Mouse (Mus musculus): Measurements from ENCODE around the gene Usp6nl. TPM values are rescaled to one million over a fixed set of nuclear protein-coding genes. Genes with fewer than 3 reads are reported as not detected.

Usp6nl gene
- polyA plus RNA-seq (2017; shearing (Covaris generic)): 10 to 100 TPM in 1 of 2 experiments, 1 to 10 TPM in 1; 7.7 to 10.2 TPM

GRCm38 (mm10) chr2:6322376-6322901, at the start of gene Usp6nl:
Gene Usp6nl (plus strand): TSS chr2:6322667.
- peak; percentile 86 for ATAC-seq

- ATAC-seq: no peak
These were observed 49.0 kb upstream of the Usp6nl start for GRCm38 (mm10) chr2:6273392-6273845.

DNA sequence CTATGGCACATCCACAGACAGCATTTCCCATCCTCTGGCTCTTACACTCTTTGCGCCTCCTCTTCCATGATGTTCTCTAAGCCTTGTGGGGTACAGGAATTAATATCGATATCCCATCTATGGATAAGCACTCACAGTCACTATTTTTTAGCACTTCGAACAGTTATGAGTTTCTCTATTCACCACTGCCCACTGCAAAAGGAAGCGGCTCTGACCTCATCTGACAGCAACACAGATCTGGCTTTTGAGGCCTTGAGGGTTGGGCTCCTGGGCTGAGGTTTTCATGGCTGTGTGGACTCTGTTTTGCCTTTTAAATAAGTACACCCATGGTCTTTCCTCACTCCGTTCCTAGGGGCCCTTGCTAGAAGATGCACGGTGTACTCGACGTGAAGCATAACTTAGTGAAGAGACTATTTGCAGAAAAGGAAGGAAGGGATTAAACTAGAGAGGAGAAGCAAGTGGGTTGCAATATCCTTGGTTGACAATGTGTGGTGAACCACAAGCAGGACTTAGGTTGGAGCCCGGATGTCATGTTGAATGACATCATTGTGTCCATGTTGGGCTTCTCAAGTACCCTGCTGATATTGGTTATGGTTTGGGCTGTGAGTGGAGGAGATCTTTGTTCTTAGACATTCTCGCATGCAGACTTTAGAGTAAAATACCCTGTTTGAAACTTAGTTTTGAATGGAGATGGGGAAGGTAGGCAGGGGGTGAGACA, 43.5 kb upstream of the Usp6nl start:
- peak; percentile 54 for ATAC-seq

DNA sequence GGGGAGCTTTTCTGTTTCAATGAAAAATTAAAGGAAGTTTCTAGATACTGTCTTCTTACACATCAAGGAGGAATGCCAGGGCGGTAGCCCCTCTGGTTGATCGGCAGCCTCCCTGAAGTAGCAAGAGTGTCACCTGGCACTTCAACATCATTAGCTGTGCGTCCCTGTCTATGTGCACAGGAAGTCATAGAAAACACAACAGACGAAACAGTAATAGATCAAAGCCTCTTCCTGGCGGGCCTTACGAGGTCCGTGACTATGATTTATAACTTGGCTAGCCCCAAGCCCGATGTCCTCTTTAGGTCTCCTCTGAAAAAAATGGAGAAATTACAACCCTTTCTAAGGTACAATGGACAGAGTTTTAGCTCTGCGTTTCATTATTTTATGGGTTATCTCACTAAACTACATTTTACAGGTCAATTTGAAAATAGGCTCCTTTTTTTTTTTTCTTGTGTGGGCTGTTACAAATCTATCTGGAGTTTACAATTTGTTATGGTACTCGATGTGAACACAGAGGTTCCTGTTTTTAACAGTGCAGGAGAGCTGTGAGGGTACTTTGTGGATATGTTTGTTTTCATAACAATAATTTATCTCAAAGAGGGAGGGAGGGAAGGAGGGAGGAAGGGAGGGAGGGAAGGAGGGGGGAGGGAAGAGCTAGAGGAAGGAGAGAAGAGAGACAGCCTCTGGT, 42.7 kb upstream of the Usp6nl start:
- ATAC-seq: peak; percentile 78

DNA sequence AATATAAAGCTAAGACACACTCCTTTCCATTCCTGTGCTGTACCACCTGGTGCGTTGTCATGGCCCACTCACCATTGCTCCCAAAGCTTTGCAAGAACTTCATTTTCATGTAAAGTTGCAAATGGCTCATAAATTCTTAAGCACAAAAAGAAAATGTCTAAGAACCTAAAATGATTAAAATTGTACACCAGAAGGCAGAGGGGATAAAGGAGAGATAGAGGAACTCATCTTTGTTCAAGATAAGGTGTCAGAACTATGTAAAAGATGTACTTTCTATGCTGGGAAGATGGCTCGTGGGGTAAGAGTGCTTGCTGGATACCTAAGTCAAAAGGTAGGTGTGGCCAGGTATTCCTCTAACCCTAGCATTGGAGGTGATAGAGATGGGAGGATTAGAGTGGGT, 38.9 kb upstream of the Usp6nl start:
- no peak for ATAC-seq

DNA sequence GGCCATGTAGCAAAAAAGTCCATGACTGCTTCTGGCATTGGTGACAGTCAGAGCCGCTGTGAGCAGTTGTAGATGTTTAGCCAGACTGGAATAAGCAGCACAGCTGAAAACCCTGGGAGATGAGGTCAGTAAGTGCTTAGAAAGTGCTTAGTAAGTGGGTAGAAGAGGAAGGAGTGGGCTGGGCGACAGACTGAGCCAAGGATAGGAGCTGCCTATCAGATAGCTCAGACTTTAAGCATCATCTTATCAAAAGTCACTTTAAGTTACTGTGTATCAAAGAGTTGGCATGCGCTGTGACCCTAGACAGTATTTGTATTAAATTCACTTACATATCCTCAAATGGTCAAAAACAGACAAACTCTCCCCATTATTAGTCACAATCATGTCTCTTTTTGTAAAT, 37.7 kb upstream of the Usp6nl start:
- no peak for ATAC-seq

DNA sequence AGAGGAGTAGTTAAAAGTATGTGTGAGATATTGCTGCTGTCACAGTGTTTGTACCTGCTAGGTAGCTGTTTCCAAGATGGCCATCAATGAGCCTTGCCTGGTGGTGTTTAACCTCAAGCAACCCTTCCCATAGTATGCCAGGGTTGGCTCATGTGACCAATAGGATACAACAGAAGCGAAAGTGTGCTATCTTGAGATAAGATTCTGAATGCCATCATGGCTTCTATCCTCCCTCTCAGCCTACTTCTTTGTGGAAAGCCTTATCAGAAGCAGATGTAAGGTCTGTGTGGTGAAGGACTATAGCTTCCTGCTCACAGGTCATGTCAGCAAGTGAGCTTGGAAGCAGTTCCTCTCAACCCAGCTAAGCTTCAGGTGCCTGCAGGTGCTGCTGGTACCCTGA, 36.7 kb upstream of the Usp6nl start:
- no peak for ATAC-seq

GRCm38 (mm10) chr2:6293825-6294444, 28.5 kb upstream of the Usp6nl start:
- ATAC-seq: no peak

- ATAC-seq: peak; percentile 74
These were observed 27.4 kb upstream of the Usp6nl start for GRCm38 (mm10) chr2:6294993-6295628.

- no peak for ATAC-seq
These were observed 17.7 kb upstream of the Usp6nl start for GRCm38 (mm10) chr2:6304768-6305167.

GRCm38 (mm10) chr2:6306861-6307260, 15.6 kb upstream of the Usp6nl start:
- no peak for ATAC-seq

DNA sequence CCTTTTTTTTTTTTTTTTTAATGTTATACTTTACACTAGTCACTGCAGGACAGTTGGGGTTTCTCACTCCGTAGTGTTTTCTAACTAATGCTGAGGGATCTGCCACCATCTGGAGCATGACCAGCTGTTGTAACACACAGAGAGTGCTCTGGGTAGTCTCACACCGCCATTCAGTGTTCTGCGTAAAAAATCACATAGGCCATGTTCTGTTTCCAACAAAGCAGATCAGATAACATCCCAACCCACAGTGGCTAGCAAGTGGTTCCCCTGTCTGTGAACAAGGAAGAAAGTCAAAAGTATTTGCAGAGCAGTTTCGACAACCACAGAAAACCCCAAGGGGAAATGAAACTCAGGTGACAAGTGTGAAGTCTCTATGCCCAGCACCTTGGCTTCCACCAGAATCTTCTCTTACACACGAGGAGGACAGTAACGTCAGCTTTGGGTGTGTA, 13.1 kb upstream of the Usp6nl start:
- ATAC-seq: peak; percentile 80

DNA sequence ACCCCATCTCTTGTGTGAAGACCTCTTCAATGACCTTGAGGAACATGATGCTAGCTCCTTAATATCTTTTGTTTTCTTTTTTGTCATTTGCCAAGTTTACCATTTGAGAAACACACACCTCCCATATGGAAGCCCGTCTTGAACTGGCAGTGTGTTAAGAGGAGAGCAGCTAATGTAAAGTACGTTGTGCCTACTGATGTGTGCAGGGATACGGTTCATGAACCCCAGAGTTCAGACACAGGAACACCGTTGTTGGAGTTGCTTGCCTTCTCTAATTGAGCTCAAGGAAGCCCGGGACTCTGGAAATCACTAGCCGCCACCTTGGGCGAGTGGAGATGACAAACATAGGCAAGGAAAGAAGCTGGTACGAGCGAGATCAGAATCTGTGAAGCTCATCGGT, 9.7 kb upstream of the Usp6nl start:
- no peak for ATAC-seq

DNA sequence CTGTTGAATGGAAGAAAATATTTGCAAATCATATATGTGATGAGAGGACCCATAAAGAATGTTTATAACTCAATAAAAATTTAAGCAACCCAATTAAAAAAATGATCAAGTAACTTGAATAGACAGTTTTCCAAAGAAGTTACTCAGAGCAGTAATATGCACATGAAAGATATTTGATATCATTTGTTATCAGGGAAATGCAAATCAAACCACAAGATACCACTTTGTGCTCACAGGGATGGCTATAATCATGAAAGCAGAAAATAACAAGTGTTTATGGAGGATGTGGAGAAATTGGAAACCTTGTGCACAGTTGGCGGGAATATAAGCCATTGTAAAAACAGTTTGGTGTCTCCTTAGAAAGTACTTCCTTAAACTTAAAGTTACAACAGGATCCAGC, 8.7 kb upstream of the Usp6nl start:
- no peak for ATAC-seq

DNA sequence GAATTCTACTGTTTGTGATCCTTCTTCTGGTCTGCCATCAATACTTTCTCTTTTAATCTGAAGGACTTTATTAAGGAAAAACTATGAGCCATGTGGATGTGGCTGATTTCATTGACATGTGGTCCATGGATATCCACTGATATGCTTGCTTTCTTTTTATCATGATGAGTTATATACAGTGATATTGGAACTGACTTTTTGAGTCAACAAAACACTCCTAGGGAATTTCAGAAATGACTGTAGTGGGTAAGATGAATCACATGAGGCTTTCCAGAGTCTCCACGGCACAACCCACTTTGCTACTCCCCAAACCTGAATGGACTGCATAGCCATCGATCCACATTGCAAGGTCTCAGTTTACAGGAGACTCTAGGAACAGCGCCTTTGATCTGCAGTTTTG, 2.3 kb upstream of the Usp6nl start:
- no peak for ATAC-seq

GRCm38 (mm10) chr2:6321769-6322375, 595 bp upstream of the Usp6nl start:
- ATAC-seq: peak; percentile 46

DNA sequence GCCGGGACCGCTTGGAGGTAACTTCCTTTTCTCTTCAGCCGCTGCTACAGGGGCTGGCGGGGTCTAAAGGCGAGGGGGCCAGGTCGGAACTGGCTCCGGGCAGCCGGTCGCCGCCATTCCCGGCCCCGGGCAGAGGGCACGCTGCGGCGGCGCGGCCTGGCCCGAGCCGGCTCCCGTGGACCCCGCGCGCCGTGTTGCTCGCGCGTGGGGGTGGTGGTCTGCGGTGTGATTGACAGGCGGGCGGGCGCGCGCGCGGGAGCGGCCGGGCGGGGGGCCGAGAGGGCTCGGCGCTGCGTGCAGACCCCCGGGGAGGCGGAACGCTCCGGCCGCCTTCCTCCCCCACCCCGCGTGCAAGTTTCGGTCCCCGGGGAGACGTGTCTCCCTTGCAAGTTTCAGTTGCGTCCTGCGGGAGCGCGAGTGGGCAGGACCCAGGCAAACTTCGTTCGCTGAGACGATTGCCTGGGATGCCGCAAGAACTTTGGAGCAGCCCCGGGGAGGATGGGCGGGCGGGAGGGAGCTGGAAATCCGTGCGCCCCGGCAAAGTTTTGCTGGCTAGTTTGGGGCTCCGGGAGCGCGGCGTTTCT, 563 bp downstream of the Usp6nl start:
- ATAC-seq: peak; percentile 33

DNA sequence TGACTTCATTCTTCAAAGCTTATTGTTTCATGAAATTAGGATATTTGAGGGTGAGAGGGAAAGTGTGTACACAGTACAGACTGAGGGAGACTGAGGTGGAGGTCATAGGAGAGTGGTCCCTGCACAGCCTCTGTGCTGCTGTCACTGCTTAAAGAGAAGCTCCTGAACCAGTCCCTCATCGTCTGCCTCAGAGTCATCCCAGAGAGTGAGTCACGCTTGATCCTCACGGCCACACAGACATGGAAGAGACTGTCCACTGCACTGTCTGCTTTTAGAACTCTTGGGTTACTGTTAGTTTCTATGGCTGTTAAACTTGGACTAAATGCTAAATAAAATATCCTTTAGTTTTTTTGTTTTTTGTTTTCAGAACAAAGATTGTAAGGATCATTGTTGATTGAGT, 3.2 kb downstream of the Usp6nl start:
- ATAC-seq: no peak

DNA sequence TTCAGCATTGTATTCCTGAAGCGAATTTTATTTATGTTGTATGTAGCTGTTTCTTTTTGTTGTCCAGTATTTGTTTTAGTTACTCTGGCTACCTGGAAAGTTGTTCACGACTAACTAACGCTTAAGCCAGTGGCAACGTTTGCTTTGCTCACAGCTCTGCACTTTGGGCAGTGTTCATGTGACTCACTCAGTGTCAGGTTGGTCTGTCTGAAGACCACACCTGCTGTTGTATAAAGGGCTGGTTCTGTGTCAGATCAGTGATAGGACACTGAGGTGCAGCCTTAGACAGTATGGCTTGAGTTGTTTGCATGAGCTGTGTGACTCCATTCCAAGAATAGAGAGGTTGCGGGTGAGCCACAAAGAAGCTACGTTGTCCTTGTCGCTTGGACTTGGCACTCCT, 6.5 kb downstream of the Usp6nl start:
- no peak for ATAC-seq

- no peak for ATAC-seq
These were observed 8.3 kb downstream of the Usp6nl start for GRCm38 (mm10) chr2:6330756-6331155.

GRCm38 (mm10) chr2:6331324-6332137, 9.1 kb downstream of the Usp6nl start:
- peak; percentile 66 for ATAC-seq

Data from CD4-positive, CD25-positive, alpha-beta regulatory T cell, adult 4 months (primary cell).